Mouse (Mus musculus) liver, embryonic 14.5 days (tissue): ENCODE data around the gene Wbp1l. TPM values are rescaled to one million over a fixed set of nuclear protein-coding genes. Genes with fewer than 3 reads are reported as not detected.

Experiments used
- ATAC-seq: fragments of 200-750 bp; cut with Nextera tagmentation; 2 replicates; pipeline ENCODE4 v1.8.0; 2017; ENCODE audit warnings: moderate number of reproducible peaks, mild to moderate bottlenecking, moderate library complexity; ENCODE audit not compliant: insufficient read depth
- DNase-seq, 3 experiments: peaks; one replicate each; pipeline ENCODE4 v3.0.0-alpha.2; 2012 to 2013; ENCODE audit warnings: low read depth in 3 of 3, low spot score in 3 of 3
- H3K27ac ChIP-seq: fragments of 300-500 bp; sonication (generic); 2 replicates; pipeline ENCODE4 v1.5.1; 2014; ENCODE audit warnings: moderate library complexity, mild to moderate bottlenecking, control low read depth, inconsistent platforms
- H3K27me3 ChIP-seq: fragments of 300-500 bp; sonication (generic); 2 replicates; pipeline ENCODE4 v1.6.1; 2014; ENCODE audit warnings: mild to moderate bottlenecking, low read length, moderate library complexity; ENCODE audit not compliant: control insufficient read depth, insufficient read depth
- H3K36me3 ChIP-seq: fragments of 300-500 bp; sonication (generic); replicated peaks from 2 replicates; pipeline ENCODE4 v1.6.1; 2014; ENCODE audit warnings: low read depth; ENCODE audit not compliant: control insufficient read depth, insufficient read depth
- H3K4me1 ChIP-seq, 2 experiments: fragments of 200-500 bp in 1 of 2; fragments of 300-500 bp in 1 of 2; sonication (generic) in 1 of 2; replicated peaks; 2 replicates each; pipeline ENCODE4 v1.6.1; 2012 to 2014; ENCODE audit warnings: antibody characterized with exemption in 1 of 2, inconsistent platforms in 1 of 2, low read length in 1 of 2; ENCODE audit not compliant: control insufficient read depth in 2 of 2, insufficient read depth in 2 of 2
- H3K4me2 ChIP-seq: fragments of 300-500 bp; sonication (generic); 2 replicates; pipeline ENCODE4 v1.6.1; 2014; ENCODE audit warnings: low read depth, mild to moderate bottlenecking, control low read depth, moderate library complexity
- H3K4me3 ChIP-seq, 2 experiments: fragments of 200-500 bp in 1 of 2; fragments of 300-500 bp in 1 of 2; sonication (generic) in 1 of 2; 2 replicates each; pipeline ENCODE4 v1.5.1; 2012 to 2014; ENCODE audit warnings: low read depth in 2 of 2, low read length in 2 of 2, mild to moderate bottlenecking in 2 of 2, control low read depth in 1 of 2, inconsistent platforms in 1 of 2, moderate library complexity in 1 of 2; ENCODE audit not compliant: insufficient read depth in 1 of 2
- H3K9ac ChIP-seq: fragments of 300-500 bp; sonication (generic); replicated peaks from 2 replicates; pipeline ENCODE4 v1.6.1; 2014; ENCODE audit warnings: mild to moderate bottlenecking, control low read depth, moderate library complexity
- H3K9me3 ChIP-seq: fragments of 300-500 bp; sonication (generic); 2 replicates; pipeline ENCODE4 v1.6.1; 2016; ENCODE audit warnings: low read length, mixed read lengths; ENCODE audit not compliant: control insufficient read depth
- CTCF ChIP-seq: IDR thresholded peaks from 2 replicates; pipeline ENCODE4 v1.5.1; 2016; ENCODE audit warnings: antibody characterized with exemption, low read depth, control low read depth
- EP300 ChIP-seq: IDR thresholded peaks from 2 replicates; pipeline ENCODE4 v1.6.1; 2016; ENCODE audit warnings: antibody characterized with exemption, low read depth
- WGBS: fragments of 180-500 bp; shearing (Covaris S2); extraction: QIAGEN DNeasy Blood & Tissue Kit; methylation state at CpG from one replicate; pipeline ENCODE4 v1.1.7; 2014; ENCODE audit not compliant: insufficient replicate concordance; 5-methylcytosine and 5-hydroxymethylcytosine counted together
- polyA plus RNA-seq, 2 experiments: library from polyadenylated mRNA; depleted of rRNA in 1 of 2; stranded (reverse) in 1 of 2; unstranded in 1 of 2; fragments of >200 nt; fragmentation: Nextera tagmentation in 1 of 2; extraction: Ambion mirVana in 1 of 2; gene quantifications; 2 replicates each; pipeline versions ENCODE4 v1.2.1 to v1.2.3; 2012 to 2014

Wbp1l gene
- polyA plus RNA-seq, 2 experiments = 9.8 to 10.6 TPM

GRCm38 (mm10) chr19:46696943-46697342, 98.1 kb downstream of the Wbp1l start:
- H3K27ac ChIP-seq = no peak overlapping the region
- no peaks in the 10 kb centered on the region for H3K36me3 ChIP-seq
- no peak overlapping the region for H3K4me2 ChIP-seq
- H3K9me3 ChIP-seq = no peaks in the 10 kb centered on the region
- no peak overlapping the region for H3K9ac ChIP-seq
- 80% methylated on average over 7 of the region's 7 CpGs for WGBS
- H3K4me3 ChIP-seq = no peak overlapping the region
- TF ChIP-seq EP300 = no peak
- no peak for TF ChIP-seq CTCF
- no peak for DNase-seq
- no peak for ATAC-seq
- H3K27me3 ChIP-seq = no peaks in the 10 kb centered on the region
- H3K4me1 ChIP-seq = no peaks in the 10 kb centered on the region

GRCm38 (mm10) chr19:46697840-46698517, 99.1 kb downstream of the Wbp1l start:
- Histone ChIP-seq H3K27ac (no peak overlapping the region), H3K9me3 (no peaks in the 10 kb centered on the region), H3K9ac (no peak overlapping the region), H3K27me3 (no peaks in the 10 kb centered on the region), H3K4me1 (no peaks in the 10 kb centered on the region), H3K4me3 (no peak overlapping the region), H3K4me2 (no peak overlapping the region), H3K36me3 (no peaks in the 10 kb centered on the region)
- TF ChIP-seq CTCF = no peak
- no peak for TF ChIP-seq EP300
- 48% methylated on average over 19 of the region's 19 CpGs for WGBS
- DNase-seq (no peak), ATAC-seq (no peak)

- Histone ChIP-seq H3K27ac (no peak overlapping the region), H3K4me1 (no peaks in the 10 kb centered on the region), H3K9me3 (no peaks in the 10 kb centered on the region), H3K36me3 (no peaks in the 10 kb centered on the region), H3K27me3 (no peaks in the 10 kb centered on the region; the same call in 1 of the 2 replicates), H3K9ac (no peak overlapping the region), H3K4me3 (no peak overlapping the region), H3K4me2 (no peak overlapping the region)
- DNase-seq (no peak), ATAC-seq (no peak)
- no peak for TF ChIP-seq EP300
- TF ChIP-seq CTCF = no peak
- WGBS = 49% methylated on average over 10 of the region's 10 CpGs
Measured at GRCm38 (mm10) chr19:46699011-46699481, 100.2 kb downstream of the Wbp1l start.

GRCm38 (mm10) chr19:46701156-46701555, 102.3 kb downstream of the Wbp1l start:
- Histone ChIP-seq H3K9me3 (no peaks in the 10 kb centered on the region), H3K4me1 (peaks cover 0 to 4% of the 10 kb centered on the region in 2 experiments; a peak in 1 of 4 replicates), H3K36me3 (no peaks in the 10 kb centered on the region), H3K4me2 (no peak overlapping the region), H3K9ac (no peak overlapping the region), H3K27ac (no peak overlapping the region), H3K4me3 (no peak overlapping the region), H3K27me3 (no peaks in the 10 kb centered on the region; the same call in 1 of the 2 replicates)
- ATAC-seq (no peak), DNase-seq (no peak)
- WGBS = 73% methylated on average over 9 of the region's 9 CpGs
- no peak for TF ChIP-seq EP300
- no peak for TF ChIP-seq CTCF

- ATAC-seq = no peak
- Histone ChIP-seq H3K9ac (no peak overlapping the region), H3K9me3 (no peaks in the 10 kb centered on the region), H3K4me3 (no peak overlapping the region), H3K36me3 (no peaks in the 10 kb centered on the region), H3K4me2 (no peak overlapping the region), H3K4me1 (peaks cover 0 to 22% of the 10 kb centered on the region in 2 experiments; a peak in 2 of 4 replicates), H3K27ac (no peak overlapping the region), H3K27me3 (no peaks in the 10 kb centered on the region; the same call in 1 of the 2 replicates)
- TF ChIP-seq CTCF (no peak), EP300 (no peak)
- WGBS = 15% methylated on average over 7 of the region's 7 CpGs
- no peak for DNase-seq
Measured at GRCm38 (mm10) chr19:46705779-46706495, 107.1 kb downstream of the Wbp1l start.
